Mouse (Mus musculus) ovary, postnatal 14 days (tissue): ENCODE results near the gene Zfp563.
A peak's percentile ranks its signal among the peaks of the same experiment; 100 is the strongest.

Source experiments
- DNase-seq: peaks from one replicate; pipeline ENCODE4 v3.0.0; 2022; ENCODE audit warnings: low spot score

Zfp563 gene

DNA sequence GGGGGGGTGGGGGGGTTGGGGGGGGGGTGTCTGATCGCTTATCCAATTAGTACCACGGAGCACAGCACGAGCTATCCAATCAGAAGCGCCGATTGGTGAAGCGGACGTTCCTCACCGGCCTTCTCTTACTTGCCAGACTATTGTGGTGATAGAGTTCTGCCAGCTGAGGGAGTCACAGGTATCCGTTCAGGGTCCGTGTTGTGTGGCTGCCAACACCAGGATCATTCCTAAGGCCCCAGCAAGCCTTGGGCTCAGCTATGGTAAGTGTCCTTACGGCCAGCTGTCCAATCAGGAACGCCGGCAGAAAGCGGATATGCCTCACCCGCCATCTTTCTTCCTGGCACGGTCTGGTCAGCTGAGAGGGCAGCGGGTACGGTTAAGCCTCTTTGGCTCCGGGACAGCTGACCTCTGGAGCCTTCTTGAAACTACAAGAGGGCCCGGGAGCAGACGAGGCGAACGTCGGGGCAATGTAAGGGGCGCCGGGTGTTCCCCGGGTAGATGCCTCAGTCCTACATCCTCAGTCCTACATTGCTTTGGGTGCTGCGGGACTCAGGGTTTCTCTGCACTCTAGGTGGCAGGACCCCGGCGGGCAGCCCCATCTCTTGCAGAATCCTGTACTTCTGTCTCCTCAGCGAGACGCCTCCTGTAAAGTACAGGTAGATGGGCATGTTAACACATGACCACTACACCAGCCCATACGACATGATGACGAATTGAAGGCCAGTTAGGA is at the start of gene Zfp563:
Gene Zfp563, plus strand, starts transcription at position 91 of the 730 bp plus-strand sequence.
- peak; percentile 88 for DNase-seq

DNA sequence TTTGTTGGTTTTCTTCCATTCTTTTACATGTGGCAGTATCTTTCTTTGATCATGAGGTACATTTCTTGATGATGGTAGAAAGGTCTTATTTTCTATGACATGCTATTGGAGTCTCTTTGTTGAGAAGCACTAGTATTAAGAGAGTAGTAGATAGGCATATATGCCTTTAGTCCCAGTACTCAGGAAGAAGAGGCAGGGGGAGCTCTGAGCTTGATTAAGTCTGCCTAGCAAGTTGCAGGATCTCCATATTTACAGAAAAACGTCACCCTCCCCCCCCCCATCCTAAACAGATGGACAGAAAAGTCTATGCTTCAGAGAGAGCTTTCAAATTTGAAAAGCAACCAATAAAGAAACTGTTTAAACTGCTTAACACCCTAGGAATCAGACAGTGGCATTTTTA is 30.3 kb upstream of the Zfp563 start:
- DNase-seq, result no peak

DNA sequence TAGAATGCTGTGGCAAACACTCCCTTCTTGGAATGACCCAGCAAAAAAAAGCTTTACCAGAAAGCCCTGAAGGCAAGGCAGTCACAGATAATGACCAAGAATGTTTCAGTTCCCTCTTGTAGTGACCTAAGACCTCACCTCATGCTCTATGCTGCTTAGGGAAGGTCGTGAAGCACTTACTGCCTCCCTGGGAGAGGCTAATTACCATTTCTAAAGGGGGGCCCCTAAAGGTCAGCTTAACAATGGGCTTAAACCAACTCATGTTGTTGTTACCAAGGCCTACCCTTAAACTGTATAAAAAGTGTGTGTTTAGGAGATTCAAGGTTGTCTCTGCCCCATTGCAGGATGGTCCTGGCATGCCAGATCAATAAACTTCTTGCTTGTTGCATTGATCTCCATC is 26.1 kb upstream of the Zfp563 start:
- no peak for DNase-seq

DNA sequence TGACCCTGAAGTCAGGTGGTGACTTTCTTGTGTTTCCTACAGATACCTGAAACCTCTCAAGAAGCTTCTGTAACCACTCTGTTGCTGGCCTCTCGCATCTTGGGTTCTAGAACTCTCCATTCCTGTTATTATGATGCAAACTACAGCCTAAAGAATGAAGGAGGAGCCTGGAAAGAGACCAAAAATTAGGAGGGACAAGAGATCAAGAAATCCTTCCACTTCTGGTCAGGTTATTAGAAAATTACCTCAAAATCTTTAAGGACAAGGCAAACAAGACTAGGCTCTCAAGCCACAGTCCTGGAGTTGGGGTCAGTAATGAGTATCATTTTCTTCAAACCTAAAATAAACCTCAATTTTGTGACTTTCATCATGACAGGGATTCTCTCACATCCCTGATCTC is 21.2 kb upstream of the Zfp563 start, which contains the start of gene 4921501E09Rik:
Gene 4921501E09Rik, minus strand, starts transcription at position 101 of the 400 bp plus-strand sequence.
- no peak for DNase-seq

DNA sequence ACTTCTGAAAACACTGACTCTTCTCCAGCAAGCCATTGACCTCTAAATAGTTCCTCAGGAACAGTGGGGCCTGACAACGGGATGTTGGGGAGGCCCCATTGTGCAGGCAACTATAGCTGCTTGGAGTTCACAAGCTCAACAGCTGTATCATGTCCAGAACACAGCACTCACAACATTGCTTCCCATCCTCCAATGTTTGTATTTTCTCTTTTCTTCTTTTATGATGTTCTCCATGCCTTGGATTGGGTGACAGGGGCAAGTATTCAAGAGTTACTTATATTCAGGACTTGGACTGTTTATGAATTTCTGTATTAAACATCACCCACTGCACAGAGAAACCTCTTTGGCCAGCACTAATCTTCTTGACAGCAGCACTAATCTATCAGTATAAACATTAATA is 2.5 kb downstream of the Zfp563 start:
- no peak for DNase-seq

DNA sequence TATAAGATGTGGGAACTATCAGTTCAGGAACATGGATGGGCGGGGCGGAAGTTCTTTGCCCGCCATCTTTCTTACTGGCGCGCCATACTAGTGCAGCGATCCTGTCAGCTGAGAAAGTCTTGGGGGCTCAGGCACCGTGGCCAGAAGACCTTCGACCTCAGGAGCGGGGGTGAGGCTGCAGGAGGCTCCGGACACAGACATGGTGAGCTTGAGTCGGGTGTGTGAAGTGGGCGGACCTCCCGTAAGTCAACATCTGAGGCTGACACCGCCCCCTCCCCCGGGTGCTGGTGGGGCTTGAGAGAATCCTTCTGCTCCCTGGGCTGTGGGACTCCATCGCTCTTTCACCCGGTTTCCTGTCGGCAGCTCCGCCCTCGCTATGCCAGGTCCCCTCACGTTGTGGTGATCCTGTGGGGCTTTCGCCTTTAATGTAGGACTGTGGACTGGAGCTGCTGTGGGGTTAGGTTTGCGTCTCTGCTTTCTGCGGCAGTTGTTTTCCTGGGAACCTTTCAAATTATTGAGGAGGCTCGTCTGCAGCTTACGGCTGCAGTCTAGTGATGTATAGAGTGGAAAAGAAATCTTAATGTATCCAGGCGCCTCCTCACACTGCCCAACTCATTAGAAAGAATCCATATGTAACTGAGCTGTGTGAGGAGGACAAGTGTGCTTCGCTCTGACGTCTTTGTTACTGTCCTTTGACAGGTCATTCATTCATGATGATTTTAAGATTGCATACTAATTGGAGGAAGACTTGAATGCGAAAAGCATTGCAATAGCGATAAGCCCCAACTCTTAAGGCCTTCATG is 3.5 kb downstream of the Zfp563 start:
- peak; percentile 61 for DNase-seq

DNA sequence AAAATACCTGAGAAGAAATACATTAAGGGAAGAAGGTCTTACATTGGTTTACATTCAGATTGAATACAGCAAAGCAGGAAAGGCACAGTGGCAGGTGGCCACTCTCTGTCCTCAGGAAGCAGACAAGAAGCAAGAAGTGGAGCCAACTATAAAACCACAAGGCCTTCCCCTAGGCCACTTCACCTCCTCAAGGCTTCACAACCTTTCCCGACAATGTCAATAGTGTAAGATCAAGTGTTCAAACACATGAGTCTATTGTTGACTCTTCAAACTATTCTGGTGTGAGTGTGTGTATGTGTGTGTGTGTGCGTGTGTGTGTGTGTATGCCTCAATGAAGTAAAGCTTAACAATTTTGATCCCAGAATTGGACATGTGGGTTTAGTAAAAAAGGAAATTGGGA is 8.3 kb downstream of the Zfp563 start:
- DNase-seq, result no peak

DNA sequence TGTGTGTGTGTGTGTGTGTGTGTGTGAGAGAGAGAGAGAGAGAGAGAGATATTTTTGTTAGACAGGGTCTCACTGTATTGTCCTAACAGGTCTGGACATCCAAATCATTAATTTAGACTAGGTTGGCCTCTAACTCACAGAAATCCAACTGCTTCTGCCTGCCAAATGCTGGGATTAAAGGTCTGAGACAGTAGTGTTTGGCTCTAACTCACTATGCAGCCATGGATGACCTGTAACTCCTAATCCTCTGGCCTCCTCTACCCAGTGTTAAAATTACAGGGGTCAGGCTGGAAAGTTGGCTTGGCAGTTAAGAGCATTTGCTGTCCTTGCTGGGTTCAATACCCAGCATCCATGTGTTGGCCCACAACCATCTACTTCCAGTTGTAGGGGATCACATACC is 35.4 kb downstream of the Zfp563 start:
- no peak for DNase-seq

DNA sequence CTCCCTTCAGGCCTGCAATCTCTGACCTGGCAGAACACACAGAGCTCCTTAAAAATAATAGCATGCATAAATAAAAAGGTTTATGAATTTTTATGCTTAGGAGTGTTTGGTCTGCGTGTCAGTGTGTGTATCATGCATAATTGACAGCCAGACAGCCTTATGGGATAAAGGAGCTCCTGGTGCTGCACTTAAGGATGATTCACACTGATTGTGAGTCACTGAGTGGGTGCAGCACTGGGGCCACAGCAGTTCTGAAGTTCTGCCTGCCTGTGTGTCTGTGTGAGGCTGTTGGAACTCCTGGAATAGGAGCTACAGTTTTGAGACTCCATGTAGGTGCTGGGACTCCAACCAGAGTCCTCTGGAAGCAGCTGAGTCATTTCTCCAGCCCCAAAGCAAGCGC is 37.1 kb downstream of the Zfp563 start:
- DNase-seq, result no peak

DNA sequence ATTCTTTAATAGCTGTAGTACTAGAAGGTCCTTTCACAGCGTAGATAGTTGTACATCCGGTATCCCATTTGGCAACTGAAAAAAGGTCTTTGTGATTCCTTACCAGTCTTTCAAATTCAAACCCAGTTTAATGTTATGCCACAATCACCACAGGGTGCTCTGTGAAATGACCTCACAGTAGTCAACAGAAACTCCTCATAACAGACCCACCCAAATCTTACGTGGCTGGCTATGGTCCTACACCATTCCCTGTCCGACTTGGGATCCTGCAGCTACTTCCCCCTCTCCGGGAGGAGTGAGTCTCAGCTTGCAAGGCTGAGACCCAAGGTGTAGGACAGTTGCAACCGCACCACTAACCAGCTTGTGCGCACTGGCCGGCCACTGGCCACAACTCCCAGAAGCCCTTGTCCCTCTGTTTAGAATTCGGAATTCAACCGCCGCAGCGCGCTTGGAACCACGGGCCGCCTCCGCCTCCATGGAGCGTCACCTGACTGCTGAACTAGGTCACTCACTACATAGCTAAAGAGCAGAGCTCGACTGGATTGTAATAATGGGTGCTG is 50.2 kb downstream of the Zfp563 start, which contains the start of gene Morc2b:
Gene Morc2b, minus strand, starts transcription at position 423 of the 560 bp plus-strand sequence.
- no peak for DNase-seq
